Mouse (Mus musculus): ENCODE measurements around the gene Blm. TPM values are rescaled to one million over a fixed set of nuclear protein-coding genes. Genes with fewer than 3 reads are reported as not detected.
A peak's percentile ranks its signal among the peaks of the same experiment; 100 is the strongest.

The Blm gene
- 38.8 and 45.4 TPM in 2 replicates for total RNA-seq (2015)
- 27.1 and 30.9 TPM in 2 replicates for total RNA-seq (2017)

DNA sequence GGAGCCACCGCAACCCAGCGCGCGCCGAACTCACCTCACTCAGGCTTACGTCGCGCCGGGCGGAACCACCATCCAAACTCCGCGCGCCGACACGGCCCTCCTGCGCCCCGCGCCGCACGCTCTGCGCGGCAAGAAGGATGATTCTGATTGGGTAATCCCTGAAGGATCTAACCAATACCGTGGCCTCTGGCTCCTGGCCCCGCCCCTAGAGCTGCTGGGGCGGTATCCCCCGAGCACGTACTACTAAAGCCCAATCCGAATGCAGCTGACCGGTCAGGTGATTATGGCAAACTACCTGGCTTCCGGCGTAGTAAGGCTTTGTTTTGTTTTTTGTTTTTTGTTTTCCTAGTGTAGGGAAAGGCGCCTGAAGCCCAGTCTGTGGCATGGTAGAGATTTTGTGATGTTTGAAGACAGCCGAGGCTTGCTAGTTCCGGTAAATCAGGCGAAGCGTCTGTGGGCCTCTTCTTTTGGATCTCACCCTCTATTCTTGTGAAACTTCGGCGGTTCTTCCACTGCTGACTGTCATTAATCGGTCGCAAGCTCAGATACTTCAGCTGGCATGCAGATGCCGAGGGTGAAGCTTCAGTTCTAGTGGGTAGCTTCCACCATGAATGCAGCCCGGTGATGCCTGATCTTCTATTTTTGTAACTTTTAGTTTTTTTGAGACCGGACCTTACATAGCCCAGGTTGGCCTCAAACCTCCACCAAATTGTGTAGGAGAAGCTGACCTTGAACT, at the start of gene Blm:
Gene Blm, minus strand, starts transcription at position 111 of the 736 bp plus-strand sequence.
- peak; percentile 97 for ATAC-seq (ENCODE audit: poor library complexity, severe bottlenecking)

DNA sequence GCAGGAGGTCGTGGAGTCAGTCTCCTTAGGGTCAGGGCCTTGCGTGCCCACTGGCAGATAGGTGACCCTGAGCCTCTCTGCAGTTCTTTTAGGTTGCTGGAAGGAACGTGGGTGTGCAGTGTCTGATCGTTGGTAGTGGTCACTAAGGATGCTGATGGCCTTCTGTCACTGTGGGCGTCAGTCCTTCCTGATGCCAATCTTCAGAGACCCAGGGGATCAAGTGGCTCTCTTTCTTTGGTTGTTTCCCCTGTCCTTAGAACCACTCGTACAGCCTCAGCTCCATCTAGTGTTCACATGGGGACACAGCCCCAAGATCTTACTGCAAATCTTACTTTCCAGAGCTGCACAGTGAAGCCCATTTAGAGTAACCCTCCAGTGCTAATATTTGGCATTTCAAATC, 49.1 kb upstream of the Blm start:
- ATAC-seq (ENCODE audit: poor library complexity, severe bottlenecking) = peak; percentile 78

DNA sequence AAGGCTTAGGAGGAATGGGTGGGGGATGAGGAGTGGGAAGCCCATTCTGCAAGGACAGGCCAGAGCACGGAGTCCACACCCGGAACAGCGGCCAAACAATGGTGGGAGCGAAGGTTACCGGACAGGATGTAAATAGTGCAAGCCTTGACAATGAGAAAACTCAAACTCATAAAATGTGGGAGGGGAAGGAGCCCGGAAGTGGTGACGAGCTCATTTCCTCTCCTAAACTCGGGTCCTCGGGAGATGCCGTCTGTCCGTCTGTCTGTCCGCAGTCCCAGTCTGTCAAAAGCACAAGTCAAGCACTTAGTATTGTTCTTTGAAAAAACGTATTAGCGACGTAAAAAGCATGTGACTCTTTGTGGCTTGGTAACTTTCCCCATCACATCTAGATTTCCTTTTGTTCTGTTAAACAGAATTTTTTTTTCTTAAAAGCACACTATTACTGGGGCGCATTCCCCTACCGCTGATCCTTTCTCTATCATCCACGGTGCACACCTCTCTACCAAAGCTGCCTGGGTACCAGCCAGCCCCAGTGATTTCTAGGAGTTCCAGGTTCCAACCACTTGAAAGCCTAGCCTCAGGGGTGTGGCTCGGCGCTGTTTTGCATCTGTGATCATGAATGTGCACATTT, 48.0 kb upstream of the Blm start:
- ATAC-seq (ENCODE audit: poor library complexity, severe bottlenecking) = peak; percentile 49

DNA sequence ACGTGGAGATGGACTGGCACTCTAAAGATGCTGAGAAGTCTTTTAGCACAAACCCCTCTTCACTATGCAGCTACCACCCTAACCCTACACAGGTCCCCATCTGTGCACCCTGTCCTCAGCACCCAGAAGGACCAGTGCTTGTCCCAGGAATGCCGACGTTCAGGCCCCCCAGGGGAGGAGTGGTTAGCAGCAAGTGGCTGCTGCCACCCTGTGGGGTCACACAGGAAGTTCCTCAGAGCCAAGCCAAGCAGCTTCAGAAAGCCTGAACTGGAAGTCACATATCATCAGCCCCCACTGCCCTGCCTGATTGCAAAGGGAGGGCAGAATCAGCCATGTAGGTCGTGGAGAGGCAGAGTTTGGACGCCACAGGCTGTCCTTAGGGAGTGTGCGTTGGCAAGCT, 45.4 kb upstream of the Blm start:
- peak; percentile 28; the same call in 1 of the 2 replicates for ATAC-seq (ENCODE audit: poor library complexity, severe bottlenecking)

DNA sequence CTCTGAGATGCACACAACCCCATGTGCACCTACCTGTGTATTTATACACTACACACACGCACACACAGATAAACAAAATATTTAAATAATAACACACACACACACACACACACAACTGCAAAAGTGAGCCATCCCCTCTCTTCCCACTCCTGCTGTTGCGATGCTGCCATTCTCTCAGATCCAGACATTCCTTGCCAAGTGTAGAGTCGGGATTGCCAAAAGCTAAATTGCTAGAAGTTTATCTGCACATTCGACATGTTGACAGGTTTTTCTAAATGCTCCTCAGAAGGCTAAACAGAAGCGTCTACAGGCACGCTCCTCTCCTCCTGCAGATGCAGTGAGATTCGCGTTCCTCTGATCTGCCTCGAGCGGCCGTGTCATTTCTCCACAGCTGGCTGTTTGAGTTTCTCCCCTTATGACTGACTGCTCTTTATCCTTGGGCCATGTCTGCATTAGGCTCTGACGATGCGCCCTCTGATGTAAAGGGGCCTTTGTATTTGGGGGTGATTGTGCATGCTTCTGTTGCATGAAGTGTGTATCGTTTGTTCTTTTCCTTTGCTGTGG, 42.6 kb upstream of the Blm start:
- ATAC-seq (ENCODE audit: poor library complexity, severe bottlenecking) = no peak

DNA sequence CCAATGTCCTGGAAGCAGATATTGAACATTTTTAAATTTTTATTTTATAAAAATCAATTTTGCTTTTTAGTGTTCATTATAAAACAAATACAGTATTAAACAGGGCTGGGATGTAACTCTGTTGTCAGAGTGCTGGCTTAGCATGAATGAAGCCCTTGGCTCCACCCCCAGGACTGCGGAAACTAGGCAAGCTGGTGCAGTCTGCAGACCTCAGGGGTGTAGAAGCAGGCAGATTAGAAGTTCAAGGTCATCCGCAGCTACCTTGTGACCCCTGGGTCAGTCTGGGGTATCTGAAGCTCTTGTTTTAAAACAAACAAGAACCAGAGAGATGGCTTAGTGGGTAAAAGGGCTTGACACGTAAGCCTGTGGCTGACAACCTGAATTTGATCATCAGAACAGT, 41.7 kb upstream of the Blm start:
- no peak for ATAC-seq (ENCODE audit: poor library complexity, severe bottlenecking)

DNA sequence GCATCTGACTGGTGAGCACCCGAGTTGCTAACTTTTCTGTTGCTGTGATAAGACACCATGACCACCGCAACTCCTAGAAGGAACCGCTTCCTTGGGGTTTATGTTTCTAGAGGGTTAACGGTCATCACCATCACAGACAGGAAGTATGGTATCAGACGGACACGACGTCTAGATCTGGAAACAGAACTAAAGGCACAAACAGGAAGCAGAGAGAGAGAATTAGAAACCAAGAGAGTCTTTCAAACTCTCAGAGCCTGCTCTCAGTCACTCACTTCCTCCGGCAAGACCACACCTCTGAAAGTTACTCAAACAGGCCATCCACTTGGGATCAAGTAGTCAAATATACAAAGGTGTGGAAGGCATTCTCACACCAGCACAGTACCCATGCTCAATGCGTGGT, 40.8 kb upstream of the Blm start:
- peak; percentile 77 for ATAC-seq (ENCODE audit: poor library complexity, severe bottlenecking)

DNA sequence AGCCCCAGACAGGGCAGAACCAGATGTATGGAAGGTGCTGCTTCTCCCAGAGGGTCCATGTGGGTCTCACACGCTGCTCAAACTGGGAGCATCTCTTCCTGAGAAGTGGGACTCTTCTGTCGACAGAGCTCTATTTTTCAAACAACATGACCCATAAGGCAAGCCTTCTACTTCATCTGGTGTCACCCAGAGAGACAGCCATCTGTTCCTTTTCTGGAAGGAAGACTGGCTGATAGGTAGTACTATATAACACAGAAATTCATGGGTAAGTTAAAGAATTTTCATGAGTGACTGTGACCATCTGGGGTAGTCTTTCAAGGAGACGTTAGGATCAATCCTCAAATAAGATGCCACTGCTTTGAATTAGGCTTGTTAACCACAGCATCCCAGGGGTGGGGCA, 38.2 kb upstream of the Blm start:
- no peak for ATAC-seq (ENCODE audit: poor library complexity, severe bottlenecking)

DNA sequence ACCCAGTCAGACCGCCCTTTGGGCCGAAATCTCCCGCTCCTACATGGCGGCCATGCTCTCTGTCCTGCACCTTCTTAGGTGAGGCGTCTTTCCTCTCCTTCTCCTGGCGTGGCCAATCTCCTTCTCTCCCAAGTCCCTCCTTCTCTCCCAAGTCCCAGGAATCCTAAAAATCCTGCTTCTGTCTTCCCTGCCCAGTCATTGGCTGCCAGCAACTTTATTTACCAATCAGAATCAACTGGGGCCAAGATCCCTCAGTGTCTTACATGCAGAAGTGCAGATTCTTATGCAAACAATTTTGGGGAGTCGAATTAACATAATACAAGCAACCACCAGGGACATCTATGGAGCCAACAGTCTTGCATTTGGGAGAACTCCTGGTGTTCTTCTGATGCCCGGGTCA, 33.1 kb upstream of the Blm start:
- no peak for ATAC-seq (ENCODE audit: poor library complexity, severe bottlenecking)

DNA sequence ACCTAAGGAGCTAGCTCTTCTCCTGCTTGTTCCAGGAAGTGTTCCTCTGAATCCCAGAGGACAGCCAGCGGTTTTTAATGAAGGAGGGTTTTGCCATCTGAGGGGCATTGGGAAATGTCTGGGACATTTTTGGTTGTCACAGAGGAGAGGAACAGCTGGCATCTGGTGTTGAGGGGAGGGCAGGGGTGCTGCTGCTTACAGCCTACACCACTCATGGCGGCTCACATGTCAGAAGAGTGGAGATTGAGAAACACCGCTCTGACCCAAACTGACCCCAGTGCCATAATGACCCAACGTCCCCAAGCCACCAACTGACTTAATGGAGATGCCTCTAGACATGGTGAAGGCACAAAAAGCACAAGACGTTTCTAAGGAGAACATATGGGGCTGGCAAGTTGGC, 27.0 kb upstream of the Blm start:
- ATAC-seq (ENCODE audit: poor library complexity, severe bottlenecking) = no peak

DNA sequence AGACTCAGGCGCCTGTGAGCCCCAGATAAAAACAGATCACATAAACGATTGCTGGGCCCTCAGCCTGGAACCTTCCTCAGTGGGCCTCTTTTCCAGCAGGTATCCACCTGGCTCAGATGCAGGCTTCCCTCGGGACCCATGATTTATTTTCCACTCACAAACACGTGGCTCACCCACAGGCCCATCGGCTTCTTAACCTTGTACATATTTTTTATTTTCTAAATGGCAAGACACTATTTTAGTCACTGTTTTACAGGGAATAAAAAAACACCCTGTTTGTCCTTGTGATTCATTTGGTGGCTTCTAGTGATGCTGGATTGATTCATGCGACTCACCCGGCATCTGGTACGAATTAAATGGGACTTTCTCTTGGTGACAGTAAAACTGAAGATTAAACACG, 26.4 kb upstream of the Blm start:
- no peak for ATAC-seq (ENCODE audit: poor library complexity, severe bottlenecking)

DNA sequence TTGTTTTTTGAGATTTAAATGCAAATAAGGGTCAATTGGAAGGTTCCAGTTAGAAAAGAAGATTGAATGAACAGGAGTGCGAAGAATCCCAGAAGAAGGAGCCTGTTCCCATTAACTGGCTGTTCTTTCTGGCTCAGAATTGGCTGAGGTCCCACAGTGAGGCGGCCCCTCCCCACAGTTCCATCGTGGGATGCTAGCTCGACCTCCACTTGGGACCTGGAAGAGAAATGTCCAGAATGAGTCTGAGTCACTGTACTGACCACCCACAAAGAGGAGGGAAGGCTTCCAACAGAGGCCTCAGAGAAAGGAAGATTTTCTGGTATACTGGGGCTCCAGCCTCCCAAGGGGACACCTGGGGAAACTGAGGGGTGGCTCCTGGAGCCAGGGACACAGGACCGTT, 23.7 kb upstream of the Blm start:
- no peak for ATAC-seq (ENCODE audit: poor library complexity, severe bottlenecking)

DNA sequence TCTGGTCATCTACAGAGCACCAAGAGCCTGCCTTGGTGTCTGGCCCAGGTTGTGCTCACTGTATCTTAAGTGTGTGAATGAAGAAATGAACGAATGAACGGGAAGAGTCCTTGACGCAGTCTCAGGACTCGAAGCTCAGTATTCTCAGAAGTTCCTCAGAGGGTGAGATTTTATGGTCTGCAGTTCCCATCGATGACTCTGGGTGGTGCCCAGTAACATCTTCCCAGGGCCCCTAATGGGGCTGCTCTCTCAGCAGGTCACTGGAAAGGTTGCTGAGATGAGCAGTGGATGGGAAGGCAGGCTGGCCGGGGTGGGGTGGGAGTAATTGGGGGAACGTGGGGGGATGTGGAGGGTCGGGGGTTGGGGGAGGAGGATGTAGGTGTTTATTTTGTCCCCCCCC, 23.2 kb upstream of the Blm start:
- no peak for ATAC-seq (ENCODE audit: poor library complexity, severe bottlenecking)

DNA sequence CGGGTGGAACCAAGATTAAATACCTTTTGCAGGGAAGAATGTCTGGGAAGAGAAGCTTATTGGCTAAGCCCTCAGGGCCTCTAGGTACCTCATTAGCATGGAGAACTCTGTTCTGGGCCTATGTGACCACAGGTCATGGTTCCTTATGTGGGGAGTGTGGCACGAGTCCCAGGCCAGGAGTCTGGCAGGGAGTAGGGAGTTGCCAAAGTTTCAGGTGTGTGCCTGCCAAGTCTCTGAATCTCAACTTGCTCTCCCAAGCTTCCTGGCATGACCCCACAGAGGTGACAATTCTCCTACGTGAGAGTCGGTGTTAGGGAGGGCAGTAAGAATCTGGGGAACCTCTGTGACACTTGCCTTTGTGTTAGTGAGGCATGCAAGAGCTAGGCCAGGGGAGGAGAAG, 22.2 kb upstream of the Blm start:
- no peak for ATAC-seq (ENCODE audit: poor library complexity, severe bottlenecking)

DNA sequence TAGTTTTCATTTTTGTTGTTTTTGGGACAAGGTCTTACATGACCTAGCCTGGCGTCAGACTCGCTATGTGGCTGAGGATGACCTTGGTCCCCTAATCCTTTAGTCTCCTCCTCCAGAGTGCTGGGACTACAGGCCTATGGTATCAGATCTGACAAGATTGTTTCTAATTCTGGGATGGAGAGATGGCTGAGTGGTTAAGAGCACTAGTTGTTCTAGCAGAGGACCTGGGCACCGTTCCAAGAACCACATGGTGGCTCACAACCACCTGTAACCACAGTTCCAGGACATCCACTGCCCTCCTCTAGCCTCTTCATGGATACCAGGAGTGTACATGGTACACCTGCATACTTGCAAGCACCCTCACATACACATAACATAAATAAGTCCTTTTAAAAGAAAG, 21.2 kb upstream of the Blm start:
- ATAC-seq (ENCODE audit: poor library complexity, severe bottlenecking) = no peak

DNA sequence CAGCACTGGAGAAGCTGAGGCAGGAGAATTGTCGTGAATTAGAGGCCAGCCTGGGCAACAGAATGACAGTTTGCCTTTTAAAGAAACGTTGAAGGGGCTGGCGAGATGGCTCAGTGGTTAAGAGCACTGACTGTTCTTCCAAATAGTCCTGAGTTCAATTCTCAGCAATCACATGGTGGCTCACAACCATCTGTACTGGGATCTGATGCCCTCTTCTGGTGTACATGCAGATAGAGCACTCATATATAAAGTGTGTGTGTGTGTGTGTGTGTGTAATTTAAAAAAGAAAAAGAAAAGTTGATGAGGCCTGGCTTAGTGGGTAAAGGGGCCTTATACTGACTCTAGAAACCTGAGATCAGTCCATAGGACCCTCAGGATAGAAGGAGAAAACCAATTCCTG, 20.2 kb upstream of the Blm start:
- peak; percentile 26; the same call in 1 of the 2 replicates for ATAC-seq (ENCODE audit: poor library complexity, severe bottlenecking)

DNA sequence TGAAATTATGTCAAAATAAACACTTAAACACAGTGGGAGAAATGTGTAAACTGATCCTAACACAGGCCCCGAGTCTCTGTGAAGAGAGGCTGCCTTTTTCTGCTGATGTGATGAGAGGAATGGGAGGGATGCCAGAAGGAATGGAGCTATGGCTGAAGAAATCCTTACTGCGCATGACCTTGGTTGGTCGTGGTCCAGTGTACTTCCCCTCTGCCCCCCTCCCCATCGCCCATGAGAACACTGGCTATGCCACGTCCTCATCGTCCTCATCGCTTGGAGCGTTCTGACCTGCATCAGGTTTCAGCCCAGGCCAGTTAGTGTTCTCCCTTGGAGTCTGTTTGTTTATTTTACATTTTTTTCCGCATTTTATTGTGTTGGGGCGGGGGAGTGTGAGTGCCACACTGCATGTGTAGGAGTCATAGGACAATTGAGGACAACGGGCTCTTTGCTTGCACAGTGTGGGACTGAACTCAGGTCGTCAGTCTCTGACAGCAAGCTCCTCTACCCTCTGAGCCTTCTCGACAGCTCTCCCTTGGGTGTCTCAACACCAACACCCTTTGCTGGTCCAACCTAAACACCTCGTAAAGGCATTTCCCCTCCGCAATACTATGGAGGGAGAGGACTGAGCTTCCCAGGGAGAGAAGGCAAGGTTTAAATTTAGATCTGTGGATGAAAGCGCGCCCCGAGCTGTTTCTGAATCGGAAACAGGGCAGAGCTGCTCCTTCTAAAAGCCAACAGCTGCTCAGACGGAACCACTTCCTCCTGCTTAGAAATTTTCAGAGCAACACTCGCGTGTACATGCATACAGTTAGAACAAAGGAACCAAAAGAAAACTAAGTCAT, 19.5 kb upstream of the Blm start:
- peak; percentile 70 for ATAC-seq (ENCODE audit: poor library complexity, severe bottlenecking)

DNA sequence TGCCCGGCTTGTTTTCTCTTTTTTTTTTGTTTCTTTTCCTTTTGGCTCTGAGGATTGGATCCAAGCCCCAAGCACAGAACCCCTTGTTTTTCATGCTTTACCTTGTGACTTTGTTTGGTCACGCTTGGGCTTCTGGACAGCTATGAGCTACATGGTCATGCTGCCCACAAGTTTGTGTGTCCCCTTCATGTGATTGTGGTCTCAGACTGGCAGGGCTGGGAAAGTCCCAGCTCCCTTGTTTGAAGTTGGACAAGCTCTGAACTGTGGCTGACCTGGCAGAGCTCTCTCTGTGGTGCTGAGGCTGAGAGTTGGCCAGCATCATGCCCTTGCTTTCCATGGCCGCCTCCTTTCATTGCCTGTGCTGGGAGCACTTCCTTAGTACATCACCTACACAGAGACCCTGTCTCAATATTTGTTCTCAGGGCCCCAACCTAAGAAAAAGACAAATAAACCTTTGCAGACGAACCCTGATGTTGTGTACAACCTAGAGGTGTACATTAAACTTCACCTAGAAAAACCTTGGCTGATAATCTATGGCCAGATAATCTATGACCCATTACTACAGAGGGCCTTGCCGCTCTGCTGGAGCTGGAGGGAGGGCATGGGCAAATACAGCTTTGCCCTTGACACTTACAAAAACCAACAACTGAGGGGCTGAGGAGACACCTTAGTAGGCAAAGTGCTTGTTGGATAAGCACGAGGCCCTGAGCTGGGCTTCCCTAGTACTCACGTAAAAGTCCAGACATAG, 13.8 kb upstream of the Blm start:
- no peak for ATAC-seq (ENCODE audit: poor library complexity, severe bottlenecking)

DNA sequence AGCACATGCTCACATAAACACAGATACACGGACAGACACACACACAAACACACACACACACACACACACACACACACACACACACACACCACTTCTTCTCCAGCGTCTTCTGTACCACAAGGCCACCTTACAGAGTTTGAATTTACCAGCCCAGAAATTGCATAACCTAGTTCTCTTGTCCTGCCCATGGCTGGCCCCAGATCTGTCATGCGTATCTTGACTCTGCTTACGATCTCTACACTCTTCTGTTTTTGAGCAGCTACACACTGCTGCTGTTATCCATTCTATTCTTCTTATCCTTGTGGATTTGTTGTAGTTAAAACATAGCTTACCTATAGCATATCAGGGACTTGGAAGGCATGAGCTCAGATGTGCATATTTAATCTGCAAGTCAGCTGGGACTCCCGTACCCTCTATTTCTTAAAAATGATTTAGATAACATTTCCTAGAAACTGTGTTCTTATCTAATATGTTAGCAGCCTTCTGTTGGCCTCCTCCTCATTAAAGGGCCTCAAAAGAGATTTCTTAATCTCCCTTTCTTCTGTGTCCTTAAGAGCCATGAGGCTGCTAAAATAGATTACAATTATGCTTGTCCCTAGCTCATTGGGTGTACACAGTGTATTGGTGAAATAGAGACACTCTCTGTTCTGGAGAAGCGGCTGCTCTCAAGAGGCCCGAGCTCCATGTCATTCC, 7.4 kb upstream of the Blm start:
- 0 out of 2 replicates have a peak, but pooled peaks have one; percentile 21 for ATAC-seq (ENCODE audit: poor library complexity, severe bottlenecking)

DNA sequence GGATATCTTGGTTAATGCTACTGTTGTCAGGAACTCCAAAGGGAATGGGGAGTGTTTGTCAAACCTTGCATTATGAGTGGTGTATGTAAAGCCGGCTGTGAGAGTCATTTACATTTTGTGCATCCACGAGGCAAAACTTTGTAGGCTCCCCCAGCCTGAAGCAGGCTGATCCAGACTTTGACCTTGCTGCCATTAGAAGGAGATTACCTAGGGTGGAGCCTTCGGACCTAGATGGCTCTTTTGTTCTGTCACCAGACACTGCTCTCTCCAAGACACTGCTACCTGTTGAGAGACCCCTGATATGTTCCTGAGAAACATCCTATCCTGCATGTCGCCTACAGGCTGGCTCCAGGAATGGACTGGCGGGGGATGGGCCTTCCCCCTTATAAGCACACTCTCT, 4.7 kb upstream of the Blm start:
- ATAC-seq (ENCODE audit: poor library complexity, severe bottlenecking) = no peak
